In the genomic region with DNA sequence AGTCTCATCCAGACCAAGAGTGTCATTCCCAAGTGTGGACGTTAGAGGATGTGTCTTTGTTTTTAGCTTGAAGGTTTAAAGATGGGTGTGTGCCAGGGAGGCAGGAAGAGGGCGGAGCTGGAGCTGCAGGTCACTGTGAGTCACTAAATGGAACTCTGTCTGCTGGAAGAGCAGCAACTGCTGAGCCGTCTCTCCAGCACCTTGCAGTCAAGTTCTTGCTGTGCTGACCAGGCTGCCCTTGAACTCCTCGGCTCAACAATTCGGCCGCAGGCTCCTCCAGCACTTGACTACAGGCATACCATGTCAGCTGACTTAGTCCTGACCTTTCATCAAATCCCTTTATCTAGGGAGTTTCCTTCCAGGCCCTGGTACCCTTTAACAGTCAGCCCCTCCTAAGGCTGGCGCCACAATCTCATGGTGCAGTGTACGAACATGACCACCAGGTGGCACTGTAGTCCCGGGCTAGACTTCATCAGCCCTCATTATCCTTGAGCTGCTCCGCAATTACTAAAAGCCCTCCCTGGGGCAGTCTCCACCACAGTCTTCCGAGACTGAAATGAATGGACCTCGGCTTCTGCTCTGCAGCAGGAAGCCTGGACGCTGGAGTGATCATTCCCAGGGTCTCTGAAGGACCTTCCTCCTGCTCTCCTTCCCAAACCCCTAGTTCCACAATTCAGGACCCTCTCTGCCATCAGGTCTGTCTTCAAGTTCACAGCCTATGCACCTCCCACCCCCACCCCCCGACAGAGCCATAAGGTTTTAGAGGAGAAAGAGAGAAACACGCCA, we compare ENCODE assay signal across 8 mouse cellular contexts. TPM values are rescaled to one million over a fixed set of nuclear protein-coding genes. Genes with fewer than 3 reads are reported as not detected.
DNase-seq lines count a peak whose midpoint lies in the region; ATAC-seq and TF ChIP-seq lines count a peak whose summit lies in the region.

No protein-coding gene starts in this region.

- 5% methylated on average over 15 of the region's 15 CpGs for whole genome bisulfite sequencing in intestine, postnatal 0 days
- 7% methylated on average over 15 of the region's 15 CpGs for WGBS in midbrain, embryonic 11.5 days

- ATAC-seq in intestine, postnatal 0 days = peak; percentile 52
- peak; percentile 78 for ATAC-seq in midbrain, embryonic 11.5 days (ENCODE audit: low FRiP score)

- no peak overlapping the region for H3K9ac ChIP-seq in intestine, postnatal 0 days (ENCODE audit: low read depth, low read length)
- peak overlapping the region; percentile 30 for H3K9ac ChIP-seq in midbrain, embryonic 11.5 days (ENCODE audit: low read length)

- TF ChIP-seq CTCF in intestine, postnatal 0 days (IDR thresholded peaks at IDR 0.05; ENCODE audit: low read depth) = peak; percentile 97

- H3K36me3 ChIP-seq in intestine, postnatal 0 days (ENCODE audit: control insufficient read depth, insufficient read depth) = no peaks in the 10 kb centered on the region
- no peaks in the 10 kb centered on the region for H3K36me3 ChIP-seq in midbrain, embryonic 11.5 days (ENCODE audit: control insufficient read depth, insufficient read depth, low read length)

- H3K4me2 ChIP-seq in intestine, postnatal 0 days (replicated peaks; ENCODE audit: low read depth) = peak overlapping the region; percentile 56
- peak overlapping the region; percentile 48 for H3K4me2 ChIP-seq in midbrain, embryonic 11.5 days

- no peaks in the 10 kb centered on the region for H3K9me3 ChIP-seq in intestine, postnatal 0 days (ENCODE audit: control insufficient read depth)
- H3K9me3 ChIP-seq in midbrain, embryonic 11.5 days (ENCODE audit: control insufficient read depth, low read length) = no peaks in the 10 kb centered on the region

- peak overlapping the region; percentile 57 for H3K27ac ChIP-seq in intestine, postnatal 0 days (ENCODE audit: low read depth, low read length)
- peak overlapping the region; percentile 17 for H3K27ac ChIP-seq in midbrain, embryonic 11.5 days (ENCODE audit: low read depth, low read length)

- no peaks in the 10 kb centered on the region for H3K27me3 ChIP-seq in intestine, postnatal 0 days (replicated peaks; ENCODE audit: control insufficient read depth, insufficient read depth, low read length)
- H3K27me3 ChIP-seq in midbrain, embryonic 11.5 days (ENCODE audit: control insufficient read depth, insufficient read depth, low read length) = no peaks in the 10 kb centered on the region

- H3K4me3 ChIP-seq in intestine, postnatal 0 days (ENCODE audit: low read depth, low read length) = 0 out of 2 replicates have a peak overlapping the region, but pooled peaks have one; percentile 4
- no peak overlapping the region for H3K4me3 ChIP-seq in midbrain, embryonic 11.5 days (ENCODE audit: low read depth, low read length)

- intact Hi-C loops in left cerebral cortex, postnatal 4 days (cut with DNase I) = loop anchor here (1.0 to 10.0 kb wide), 2 partner anchors 60 to 349 kb away; no protein-coding TSS in a partner anchor

- DNase-seq in adipocyte (ENCODE audit: low spot score) = peak; percentile 92
- peak; percentile 88 for DNase-seq in embryo, embryonic 11 days
- DNase-seq in gastrocnemius, postnatal 4 days (ENCODE audit: low spot score in 2 of 2) = peak; percentile 68 to 83
- peak; percentile 88 for DNase-seq in left cerebral cortex, postnatal 4 days
- peak; percentile 99 for DNase-seq in midbrain, embryonic 11.5 days (ENCODE audit: low spot score, missing footprints)
- peak; percentile 85 for DNase-seq in right cerebral cortex, postnatal 4 days
- DNase-seq in c-Kit-positive CD71-positive TER-119-positive erythroid progenitor cells, embryonic 14.5 days (ENCODE audit: low spot score) = no peak

- H3K4me1 ChIP-seq in intestine, postnatal 0 days (replicated peaks; ENCODE audit: control insufficient read depth, insufficient read depth, low read length) = no peaks in the 10 kb centered on the region
- H3K4me1 ChIP-seq in midbrain, embryonic 11.5 days (ENCODE audit: control insufficient read depth, insufficient read depth, low read length) = peaks cover 14% of the 10 kb centered on the region

RNA-seq across cellular contexts. Expression of a gene that starts 23.1 kb away (rescaled TPM):
- total RNA-seq in gastrocnemius, postnatal 4 days (2021) = 10 to 100 TPM; 31.5 to 38.4 TPM
- 46.5 and 58.8 TPM in 2 replicates for polyA plus RNA-seq in intestine, postnatal 0 days (2015; fragmentation: Nextera tagmentation; extraction: Ambion mirVana)
- 10 to 100 TPM; 24.3 to 25.4 TPM for total RNA-seq in left cerebral cortex, postnatal 4 days (2021)
- polyA plus RNA-seq in midbrain, embryonic 11.5 days (2014; fragmentation: Nextera tagmentation; extraction: Ambion mirVana) = 30.1 and 31.7 TPM in 2 replicates

RNA-seq across cellular contexts. Expression of a gene that starts 28.4 kb away (rescaled TPM):
- total RNA-seq in gastrocnemius, postnatal 4 days (2021) = under 1 TPM; 0.47 to 0.78 TPM
- 2.0 and 2.4 TPM in 2 replicates for polyA plus RNA-seq in intestine, postnatal 0 days (2015; fragmentation: Nextera tagmentation; extraction: Ambion mirVana)
- total RNA-seq in left cerebral cortex, postnatal 4 days (2021) = under 1 TPM; 0.42 to 0.44 TPM
- polyA plus RNA-seq in midbrain, embryonic 11.5 days (2014; fragmentation: Nextera tagmentation; extraction: Ambion mirVana) = not detected in 2 replicates
